Mouse (Mus musculus) urinary bladder, postnatal 10 days (tissue): ENCODE measurements around the gene Focad.

Experiments
- DNase-seq: peaks from one replicate; pipeline ENCODE4 v3.0.0; 2022; ENCODE audit warnings: low spot score

The Focad gene

GRCm38 (mm10) chr4:88400302-88400991 is 306.0 kb downstream of the Focad start:
- no peak for DNase-seq

- no peak for DNase-seq
Observed at GRCm38 (mm10) chr4:88400992-88401313, 306.5 kb downstream of the Focad start.

- no peak for DNase-seq
Observed at GRCm38 (mm10) chr4:88402884-88403283, 308.5 kb downstream of the Focad start.

GRCm38 (mm10) chr4:88406887-88407696 is 312.7 kb downstream of the Focad start:
- no peak for DNase-seq

GRCm38 (mm10) chr4:88409279-88409678 is 314.9 kb downstream of the Focad start:
- DNase-seq = no peak

GRCm38 (mm10) chr4:88412331-88412730 is 317.9 kb downstream of the Focad start:
- no peak for DNase-seq

GRCm38 (mm10) chr4:88415017-88415416 is 320.6 kb downstream of the Focad start:
- DNase-seq = no peak

GRCm38 (mm10) chr4:88419378-88419777 is 324.9 kb downstream of the Focad start:
- no peak for DNase-seq

GRCm38 (mm10) chr4:88424563-88424962 is 330.1 kb downstream of the Focad start:
- DNase-seq = no peak

GRCm38 (mm10) chr4:88427630-88428239 is 333.3 kb downstream of the Focad start:
- no peak for DNase-seq

- DNase-seq = no peak
Observed at GRCm38 (mm10) chr4:88432412-88433024, 338.1 kb downstream of the Focad start.

- no peak for DNase-seq
Observed at GRCm38 (mm10) chr4:88436593-88437165, 342.2 kb downstream of the Focad start.

- no peak for DNase-seq
Observed at GRCm38 (mm10) chr4:88437166-88437565, 342.7 kb downstream of the Focad start.

- DNase-seq = no peak
Observed at GRCm38 (mm10) chr4:88437917-88438316, 343.5 kb downstream of the Focad start.

- DNase-seq = peak; percentile 28
Observed at GRCm38 (mm10) chr4:88438326-88438989, 344.0 kb downstream of the Focad start, which contains the start of gene Hacd4. Gene Hacd4 (minus strand): TSS chr4:88438928.

- DNase-seq = no peak
Observed at GRCm38 (mm10) chr4:88438990-88439329, 344.5 kb downstream of the Focad start.

- no peak for DNase-seq
Observed at GRCm38 (mm10) chr4:88439669-88440123, 345.3 kb downstream of the Focad start.

GRCm38 (mm10) chr4:88440814-88441213 is 346.4 kb downstream of the Focad start:
- DNase-seq = no peak

GRCm38 (mm10) chr4:88448976-88449375 is 354.5 kb downstream of the Focad start:
- DNase-seq = no peak

GRCm38 (mm10) chr4:88450087-88450765 is 355.8 kb downstream of the Focad start:
- DNase-seq = no peak

- DNase-seq = no peak
Observed at GRCm38 (mm10) chr4:88458093-88458492, 363.7 kb downstream of the Focad start.
